Mouse (Mus musculus) cerebellum, postnatal 25 days (tissue): ENCODE data around the gene St8sia4.

Experiments used
- DNase-seq, 2 experiments: peaks; one replicate each; pipeline ENCODE4 v3.0.0; 2021; ENCODE audit warnings: mixed read lengths in 2 of 2

The St8sia4 gene

DNA sequence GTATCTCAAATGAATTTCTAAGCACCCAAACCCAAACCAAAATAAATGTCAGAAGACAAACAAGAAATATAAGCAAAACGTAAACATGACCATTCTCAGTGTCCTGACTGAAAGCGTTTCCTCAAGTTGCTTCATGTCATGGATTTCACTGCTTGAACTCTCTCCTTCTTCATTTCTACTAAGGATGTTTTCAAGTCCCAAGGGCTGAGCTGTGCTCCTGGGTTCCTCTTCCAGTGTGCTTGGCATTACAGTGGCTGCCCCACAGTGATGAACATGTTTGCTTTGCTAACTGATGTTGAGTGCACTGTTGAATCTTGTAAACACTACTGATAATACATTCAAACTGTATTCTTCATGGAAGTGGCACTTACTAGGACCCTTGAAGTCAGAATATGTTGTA is 76.3 kb downstream of the St8sia4 start:
- no peak for DNase-seq

DNA sequence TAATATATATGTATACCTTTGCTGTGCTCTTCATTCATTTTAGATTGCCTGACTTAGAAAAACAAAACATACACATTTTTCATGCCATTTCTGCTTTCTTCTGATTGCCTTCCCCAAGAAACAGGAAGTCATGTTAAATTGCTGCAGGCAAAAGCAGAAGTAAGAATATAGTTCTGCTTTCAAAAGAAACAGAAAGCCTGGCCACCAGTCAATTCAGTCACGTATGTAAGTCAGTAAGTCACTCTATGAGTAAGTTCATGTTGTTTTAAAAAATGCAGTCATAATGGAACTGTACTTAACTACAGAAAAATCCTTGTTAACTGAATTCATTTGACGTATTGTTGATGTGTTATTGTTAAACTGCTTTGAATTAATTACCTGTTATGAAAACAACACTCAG is 77.3 kb downstream of the St8sia4 start:
- no peak for DNase-seq

DNA sequence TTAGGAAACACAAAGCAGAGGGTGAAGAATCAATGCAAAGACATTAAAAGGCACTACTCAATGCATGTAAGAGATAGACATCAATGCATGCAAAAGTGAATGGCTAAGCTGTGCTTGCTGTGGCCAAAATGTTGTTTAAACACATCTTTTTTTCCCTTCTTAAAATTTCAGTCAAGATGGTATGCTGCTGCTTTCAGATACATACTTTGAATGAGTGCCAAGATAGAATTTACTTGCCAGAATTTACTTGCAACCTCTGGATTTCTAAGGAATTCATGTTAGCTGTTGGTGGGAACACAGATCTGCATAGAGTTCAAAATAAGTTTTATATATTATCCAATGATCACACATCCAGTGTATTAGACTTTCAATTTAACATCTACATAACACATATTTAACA is 77.9 kb downstream of the St8sia4 start:
- no peak for DNase-seq

DNA sequence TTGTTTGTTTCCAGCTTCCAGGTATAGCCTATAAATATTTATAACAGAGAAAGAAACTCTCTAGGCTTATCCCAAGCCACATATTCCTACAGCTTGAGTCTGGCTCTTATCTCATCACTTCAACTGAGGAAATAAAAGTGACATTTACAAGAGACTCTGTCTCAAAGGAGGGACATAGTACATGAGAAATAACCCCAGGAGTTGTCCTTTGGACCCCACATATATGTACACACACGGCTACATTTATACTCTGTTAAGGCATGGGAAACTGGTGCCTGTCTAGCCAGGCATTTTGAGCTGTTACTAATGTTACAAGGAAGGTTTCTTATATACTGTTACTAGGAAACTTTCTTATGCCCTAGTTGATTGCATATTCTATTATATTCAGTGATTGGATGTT is 84.1 kb downstream of the St8sia4 start:
- DNase-seq, result no peak

DNA sequence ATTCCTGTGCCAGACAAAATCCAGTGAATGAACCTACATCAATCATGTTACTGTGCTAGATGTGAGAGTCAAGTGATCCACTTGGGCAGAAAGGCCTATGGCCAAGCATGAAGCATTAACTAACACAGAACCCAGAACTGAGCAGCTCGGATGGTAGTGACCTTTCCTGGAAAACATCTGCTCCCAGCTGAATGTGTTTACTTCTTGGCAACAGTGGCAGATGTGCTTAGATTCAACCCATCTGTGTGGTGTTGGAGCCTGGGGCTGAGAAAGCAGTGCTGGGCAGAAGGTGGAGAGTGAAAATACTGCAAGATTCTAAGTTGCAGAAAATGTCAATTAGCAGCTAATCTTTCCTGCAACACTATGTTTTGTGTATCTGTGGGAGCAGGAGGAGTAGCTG is 85.1 kb downstream of the St8sia4 start:
- no peak for DNase-seq

DNA sequence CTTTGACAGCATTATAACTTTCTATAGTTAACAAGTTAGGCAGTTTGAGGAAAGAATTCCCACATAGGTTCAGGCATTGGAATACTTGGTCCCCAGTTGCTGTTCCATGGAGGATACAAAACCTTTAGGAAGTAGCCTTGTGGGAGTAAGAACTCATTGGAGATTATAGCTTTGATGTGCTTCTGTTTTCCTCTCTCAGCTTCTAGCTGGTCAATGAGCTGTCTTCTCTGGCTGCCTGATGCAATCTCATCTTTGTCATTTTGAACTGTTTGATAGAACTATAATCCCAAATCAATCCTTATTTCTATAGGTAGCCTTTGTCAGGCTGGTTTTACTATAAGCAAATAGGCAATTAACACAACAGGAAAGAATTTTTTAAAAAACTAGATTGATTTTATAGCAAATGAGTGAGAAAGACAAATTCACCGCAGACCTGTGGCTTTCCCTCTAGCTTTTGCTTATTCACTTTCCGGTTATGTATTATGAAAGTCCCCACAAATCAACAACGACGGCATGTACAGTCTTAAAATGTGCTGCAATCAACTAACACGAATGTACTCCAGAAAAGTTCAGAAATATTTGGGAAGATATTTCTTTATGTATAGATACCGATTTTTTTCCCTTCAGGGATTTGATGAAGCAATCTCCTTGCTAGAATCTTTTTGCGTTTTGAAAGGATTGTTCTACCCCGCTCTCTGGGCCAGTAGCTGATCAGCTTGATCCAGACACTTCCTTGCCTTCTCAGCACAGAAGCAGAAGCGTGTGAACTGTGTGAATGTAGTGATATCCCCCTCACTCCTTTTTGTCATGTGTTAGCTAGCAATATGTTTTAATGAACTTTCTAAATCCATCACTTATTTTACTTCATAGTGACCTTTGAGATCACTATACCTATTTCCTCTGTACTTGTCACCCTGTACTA is 94.5 kb downstream of the St8sia4 start:
- DNase-seq, result no peak

DNA sequence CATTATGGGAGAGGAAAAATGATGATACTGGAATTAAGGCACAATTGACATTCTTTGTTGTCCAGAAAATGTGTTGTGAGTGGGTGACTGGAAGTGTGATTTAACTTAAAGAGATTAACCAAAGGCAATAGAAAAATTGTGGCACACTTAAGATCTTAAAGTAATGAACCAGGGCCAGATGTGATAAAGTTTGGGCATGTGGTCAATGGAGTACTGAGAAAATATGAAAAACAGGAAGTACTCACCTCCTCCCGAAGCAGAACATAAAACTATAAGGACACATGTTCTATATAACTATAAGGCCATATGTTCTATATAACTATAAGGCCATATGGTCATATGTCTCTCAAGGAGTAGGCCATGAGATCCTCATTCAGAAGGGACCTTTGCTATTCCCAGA is 96.3 kb downstream of the St8sia4 start:
- DNase-seq, result no peak

DNA sequence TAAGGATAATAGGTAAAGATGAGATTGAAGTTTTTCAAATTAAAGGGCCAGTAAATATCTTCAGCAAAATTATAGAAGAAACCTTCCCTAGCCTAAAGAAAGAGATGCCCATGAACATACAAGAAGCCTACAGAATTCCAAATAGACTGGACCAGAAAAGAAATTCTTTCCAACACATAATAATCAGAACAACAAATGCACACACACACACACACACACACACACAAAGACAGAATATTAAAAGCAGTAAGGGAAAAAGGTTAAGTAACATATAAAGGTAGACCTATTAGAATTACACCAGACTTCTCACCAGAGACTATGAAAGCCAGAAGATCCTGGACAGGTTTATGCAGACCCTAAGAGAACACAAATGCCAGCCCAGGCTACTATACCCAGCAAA is 112.8 kb downstream of the St8sia4 start:
- peak; percentile 5 to 6 for DNase-seq

DNA sequence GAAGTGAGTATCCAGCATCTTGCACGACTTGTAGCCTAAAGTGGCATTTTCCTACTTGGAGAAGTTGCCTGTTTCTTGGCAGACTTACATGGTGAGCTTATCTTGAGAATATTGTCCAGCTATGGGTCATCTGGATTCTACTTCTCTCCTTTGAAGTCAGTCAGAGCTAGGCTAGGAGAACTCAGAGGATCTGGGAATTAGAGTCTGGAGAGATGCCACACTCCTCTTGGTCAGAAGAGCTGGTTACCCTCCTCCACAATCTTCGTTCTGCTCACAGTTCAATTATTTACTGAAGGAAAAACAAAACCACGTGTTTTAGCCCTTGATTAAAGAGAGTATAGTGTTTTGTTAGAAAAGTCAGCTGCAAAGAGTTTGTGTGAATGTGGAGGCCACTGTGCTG is 125.9 kb downstream of the St8sia4 start:
- DNase-seq, result no peak
